Mouse (Mus musculus) kidney, embryonic 16.5 days (tissue): Measurements from ENCODE around the gene Mxd3. TPM values are rescaled to one million over a fixed set of nuclear protein-coding genes. Genes with fewer than 3 reads are reported as not detected.

Source experiments
- ATAC-seq: fragments of 200-750 bp; cut with Nextera tagmentation; 2 replicates; pipeline ENCODE4 v1.8.0; 2017; ENCODE audit warnings: moderate TSS enrichment; ENCODE audit not compliant: low FRiP score, low TSS enrichment
- H3K27ac ChIP-seq: fragments of 300-500 bp; sonication (generic); 2 replicates; pipeline ENCODE4 v1.5.1; 2014; ENCODE audit warnings: low read length
- H3K27me3 ChIP-seq: fragments of 300-500 bp; sonication (generic); 2 replicates; pipeline ENCODE4 v1.6.1; 2014; ENCODE audit warnings: low read length, control low read depth, mixed read lengths; ENCODE audit not compliant: insufficient read depth
- H3K36me3 ChIP-seq: fragments of 300-500 bp; sonication (generic); 2 replicates; pipeline ENCODE4 v1.6.1; 2014; ENCODE audit warnings: low read length, control low read depth, mixed read lengths; ENCODE audit not compliant: insufficient read depth
- H3K4me1 ChIP-seq: fragments of 300-500 bp; sonication (generic); 2 replicates; pipeline ENCODE4 v1.6.1; 2014; ENCODE audit warnings: low read length, control low read depth, mixed read lengths; ENCODE audit not compliant: insufficient read depth
- H3K4me2 ChIP-seq: fragments of 300-500 bp; sonication (generic); replicated peaks from 2 replicates; pipeline ENCODE4 v1.6.1; 2014; ENCODE audit warnings: low read depth, low read length
- H3K4me3 ChIP-seq: fragments of 300-500 bp; sonication (generic); 2 replicates; pipeline ENCODE4 v1.5.1; 2014; ENCODE audit warnings: mild to moderate bottlenecking, low read length
- H3K9ac ChIP-seq: fragments of 300-500 bp; sonication (generic); replicated peaks from 2 replicates; pipeline ENCODE4 v1.6.1; 2014; ENCODE audit warnings: low read length
- H3K9me3 ChIP-seq: fragments of 300-500 bp; sonication (generic); 2 replicates; pipeline ENCODE4 v1.6.1; 2016; ENCODE audit warnings: low read length, control low read depth
- WGBS: fragments of 180-500 bp; shearing (Covaris S2); extraction: QIAGEN DNeasy Blood & Tissue Kit; methylation state at CpG from one replicate; pipeline ENCODE4 v1.1.7; 2014; 5-methylcytosine and 5-hydroxymethylcytosine counted together
- polyA plus RNA-seq: library from polyadenylated mRNA; unstranded; fragments of >200 nt; fragmentation: Nextera tagmentation; extraction: Ambion mirVana; gene quantifications from 2 replicates; pipeline ENCODE4 v1.2.1, GENCODE M21; 2015

Gene Mxd3
- polyA plus RNA-seq, 1 experiment from 2014 or later: 37.6 TPM

GRCm38 (mm10) chr13:55322130-55322825 lies 7.3 kb downstream of the Mxd3 start:
- H3K36me3 ChIP-seq: peaks cover 49% of the 10 kb centered on the region
- H3K27me3 ChIP-seq: no peaks in the 10 kb centered on the region
- peaks cover 35% of the 10 kb centered on the region for H3K4me1 ChIP-seq
- peak overlapping the region; percentile 80 for H3K4me2 ChIP-seq
- peak overlapping the region; percentile 85 for H3K4me3 ChIP-seq
- ATAC-seq: no peak; the same call in 1 of the 2 replicates
- no peaks in the 10 kb centered on the region for H3K9me3 ChIP-seq
- WGBS: 1% methylated on average over 31 of the region's 31 CpGs
- H3K9ac ChIP-seq: peak overlapping the region; percentile 89
- peak overlapping the region; percentile 86 for H3K27ac ChIP-seq

DNA sequence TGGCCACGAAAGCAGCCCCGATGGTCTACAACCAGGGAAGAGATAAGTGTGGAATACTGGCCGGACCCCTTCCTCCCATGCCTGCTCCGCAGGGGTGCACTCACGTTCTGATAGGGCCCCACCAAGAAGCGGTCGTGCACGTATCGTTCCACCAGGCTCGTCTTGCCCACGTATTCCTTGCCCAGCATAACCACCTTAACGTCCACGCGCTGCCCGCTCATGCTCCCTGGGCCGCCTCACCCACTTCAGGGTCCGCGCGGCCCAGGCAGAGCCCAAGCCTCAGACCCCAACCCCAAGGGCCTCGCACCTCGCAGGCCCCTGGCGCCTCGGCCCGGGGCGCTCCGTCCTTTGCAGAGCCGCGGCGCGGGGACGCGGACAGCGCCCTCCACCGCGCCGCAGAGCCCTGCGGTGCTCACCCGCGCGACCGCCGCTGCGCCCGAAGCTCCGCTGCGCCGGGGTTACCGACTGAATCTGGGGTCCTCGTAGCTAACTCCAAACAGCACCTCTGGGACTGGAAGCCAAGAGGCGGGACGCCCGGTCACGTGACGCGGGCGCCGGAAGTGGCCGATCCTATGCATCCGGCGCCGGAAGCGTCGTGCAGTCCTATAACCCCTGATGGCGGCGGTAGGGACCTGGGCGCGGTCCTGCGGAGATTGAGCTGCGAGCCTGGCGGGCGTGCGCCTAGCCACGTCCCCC lies 8.0 kb downstream of the Mxd3 start, which contains the start of gene Rab24:
Gene Rab24 (minus strand): TSS at position 513 of the 696 bp plus-strand sequence.
- peaks cover 53% of the 10 kb centered on the region for H3K36me3 ChIP-seq
- peak within 1 kb of the TSS; percentile 85 for H3K4me3 ChIP-seq
- H3K27me3 ChIP-seq: no peaks in the 10 kb centered on the region
- peak within 1 kb of the TSS; percentile 86 for H3K27ac ChIP-seq
- peak within 1 kb of the TSS; percentile 89 for H3K9ac ChIP-seq
- WGBS: under 1% methylated on average over 73 of the region's 73 CpGs
- peak within 1 kb of the TSS; percentile 80 for H3K4me2 ChIP-seq
- H3K9me3 ChIP-seq: no peaks in the 10 kb centered on the region
- peak; percentile 88 for ATAC-seq
- peaks cover 32% of the 10 kb centered on the region for H3K4me1 ChIP-seq

DNA sequence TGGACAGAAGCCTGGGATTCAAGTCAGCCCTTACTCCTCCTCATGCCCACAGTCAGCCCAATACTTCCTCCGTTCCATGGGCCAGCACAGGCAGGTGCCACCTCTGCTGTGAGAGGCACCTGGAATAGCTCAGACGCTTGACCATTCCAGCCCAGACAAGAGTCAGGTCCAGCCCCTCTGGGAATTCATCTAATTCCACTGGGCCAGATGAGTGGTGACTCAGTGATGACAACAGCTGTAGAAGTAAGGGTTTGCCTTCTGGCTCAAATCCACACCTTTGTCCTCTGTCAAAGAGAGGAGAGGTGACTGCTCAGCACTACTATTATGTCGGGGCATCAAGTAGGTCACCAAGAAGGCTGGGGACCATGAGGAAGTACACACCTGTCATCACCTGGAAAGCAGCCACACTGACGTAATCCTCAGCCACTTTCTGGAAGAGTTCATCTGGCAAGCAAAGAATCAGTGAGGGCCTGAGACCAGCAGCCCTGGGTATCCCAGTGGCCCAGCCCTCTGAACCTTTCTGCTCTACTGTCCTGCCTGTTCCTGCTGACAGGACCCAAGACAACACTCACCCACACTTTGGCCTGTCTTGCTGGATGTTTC lies 9.6 kb downstream of the Mxd3 start, which contains the start of gene Prelid1:
Gene Prelid1 (plus strand): TSS at position 570 of the 603 bp plus-strand sequence.
- peaks cover 43% of the 10 kb centered on the region for H3K36me3 ChIP-seq
- H3K27ac ChIP-seq: peak within 1 kb of the TSS; percentile 73
- peak within 1 kb of the TSS; percentile 85 for H3K4me3 ChIP-seq
- H3K4me2 ChIP-seq: peak within 1 kb of the TSS; percentile 80
- no peaks in the 10 kb centered on the region for H3K27me3 ChIP-seq
- WGBS: 83% methylated on average over 4 of the region's 4 CpGs
- H3K9ac ChIP-seq: peak within 1 kb of the TSS; percentile 89
- no peak for ATAC-seq
- no peaks in the 10 kb centered on the region for H3K9me3 ChIP-seq
- H3K4me1 ChIP-seq: peaks cover 27% of the 10 kb centered on the region

GRCm38 (mm10) chr13:55318351-55318750 lies 11.3 kb downstream of the Mxd3 start:
- Histone ChIP-seq H3K4me3 (no peak overlapping the region), H3K9me3 (no peaks in the 10 kb centered on the region), H3K27me3 (no peaks in the 10 kb centered on the region), H3K9ac (no peak overlapping the region), H3K36me3 (peaks cover 46% of the 10 kb centered on the region), H3K4me2 (no peak overlapping the region), H3K27ac (no peak overlapping the region), H3K4me1 (peaks cover 18% of the 10 kb centered on the region)
- no peak for ATAC-seq
- WGBS: 80% methylated on average over 3 of the region's 3 CpGs

DNA sequence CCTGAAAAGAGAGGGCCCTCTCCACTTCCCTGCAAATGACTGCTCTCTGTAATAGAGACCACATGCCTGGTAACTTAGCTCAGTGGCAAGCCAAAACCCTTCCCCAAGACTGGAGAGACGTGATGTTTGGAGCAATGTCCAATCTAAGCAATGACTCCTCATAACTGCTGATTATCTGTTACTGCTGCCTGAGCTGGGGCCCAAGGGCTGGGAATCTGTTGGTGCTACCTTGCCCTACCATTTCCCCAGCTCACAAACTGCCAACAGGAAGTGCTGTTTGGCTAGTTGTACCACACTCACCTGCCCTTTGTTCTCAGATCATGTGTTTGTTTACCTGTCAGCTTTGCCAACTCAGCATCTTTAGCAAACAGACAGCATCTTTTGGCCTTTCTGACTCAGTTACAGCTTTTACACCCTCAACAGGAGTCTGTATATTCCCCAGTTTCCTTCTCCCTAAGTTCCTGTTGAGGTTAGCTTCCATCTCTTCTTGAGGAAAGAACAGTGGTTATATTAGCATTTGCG lies 14.7 kb downstream of the Mxd3 start:
- no peak for ATAC-seq
- H3K36me3 ChIP-seq: peaks cover 68% of the 10 kb centered on the region

GRCm38 (mm10) chr13:55313051-55313450 lies 16.6 kb downstream of the Mxd3 start:
- Histone ChIP-seq H3K9me3 (no peaks in the 10 kb centered on the region), H3K4me2 (no peak overlapping the region), H3K36me3 (peaks cover 66% of the 10 kb centered on the region), H3K9ac (no peak overlapping the region), H3K27ac (no peak overlapping the region), H3K27me3 (no peaks in the 10 kb centered on the region), H3K4me3 (no peak overlapping the region), H3K4me1 (no peaks in the 10 kb centered on the region)
- no peak for ATAC-seq
- WGBS: 59% methylated on average over 9 of the region's 9 CpGs

More for the DNA sequence above, 14.7 kb downstream of the Mxd3 start:
- Histone ChIP-seq H3K27me3 (no peaks in the 10 kb centered on the region), H3K27ac (no peak overlapping the region), H3K4me2 (no peak overlapping the region), H3K4me1 (no peaks in the 10 kb centered on the region), H3K4me3 (no peak overlapping the region), H3K9me3 (no peaks in the 10 kb centered on the region), H3K9ac (no peak overlapping the region)
- WGBS: 94% methylated on average over 2 of the region's 2 CpGs

- 87% methylated on average over 8 of the region's 8 CpGs for WGBS
- peaks cover 72% of the 10 kb centered on the region for H3K36me3 ChIP-seq
Observed at GRCm38 (mm10) chr13:55312028-55312630, 17.5 kb downstream of the Mxd3 start.

DNA sequence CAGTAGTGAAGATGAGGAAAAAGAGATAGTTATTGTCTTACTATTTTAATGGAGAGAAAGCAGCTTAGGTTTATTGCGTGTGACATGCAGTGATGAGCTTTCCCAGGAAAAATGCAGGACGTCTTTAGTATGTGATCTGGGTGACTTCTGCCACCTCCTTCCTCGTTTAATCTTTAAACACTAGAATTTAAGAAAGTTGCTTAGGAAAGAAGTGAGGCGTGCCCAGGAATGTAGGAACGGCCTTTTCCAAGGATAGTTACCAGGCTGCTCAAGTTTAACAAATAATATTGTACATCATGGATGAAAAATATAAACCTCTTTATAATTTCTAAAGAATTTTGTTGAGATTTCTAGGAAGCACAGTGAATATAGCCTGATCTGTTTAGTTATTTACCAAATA lies 28.7 kb downstream of the Mxd3 start:
- H3K36me3 ChIP-seq: peaks cover 63% of the 10 kb centered on the region
- no peak overlapping the region for H3K4me3 ChIP-seq

More at GRCm38 (mm10) chr13:55312028-55312630, 17.5 kb downstream of the Mxd3 start:
- H3K9me3 ChIP-seq: no peaks in the 10 kb centered on the region
- no peaks in the 10 kb centered on the region for H3K27me3 ChIP-seq
- H3K9ac ChIP-seq: no peak overlapping the region
- no peak overlapping the region for H3K4me2 ChIP-seq
- H3K27ac ChIP-seq: no peak overlapping the region
- no peak for ATAC-seq
- no peaks in the 10 kb centered on the region for H3K4me1 ChIP-seq
- no peak overlapping the region for H3K4me3 ChIP-seq

DNA sequence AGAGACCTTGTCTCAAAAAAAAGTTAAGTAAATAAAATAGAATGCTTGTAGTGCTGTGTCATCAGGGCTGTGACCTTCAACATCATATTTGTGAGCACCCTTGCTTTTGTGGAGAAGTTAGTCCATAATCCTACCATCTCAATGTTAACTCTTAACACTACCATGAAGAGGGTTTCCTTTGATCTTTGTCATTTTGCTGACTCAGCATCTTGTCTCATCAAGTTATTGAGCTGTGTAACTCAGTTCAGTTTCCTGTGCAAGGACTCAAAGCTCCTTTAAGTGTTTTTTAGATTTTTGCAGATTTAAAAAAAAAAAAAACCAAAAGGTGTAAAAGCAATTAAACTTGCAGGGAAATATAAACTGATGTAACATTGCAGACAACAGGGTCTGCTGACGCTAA lies 32.9 kb downstream of the Mxd3 start:
- Histone ChIP-seq H3K36me3 (peaks cover 58% of the 10 kb centered on the region), H3K27me3 (no peaks in the 10 kb centered on the region), H3K27ac (no peak overlapping the region), H3K4me2 (no peak overlapping the region), H3K9ac (no peak overlapping the region), H3K4me3 (no peak overlapping the region), H3K4me1 (no peaks in the 10 kb centered on the region), H3K9me3 (no peaks in the 10 kb centered on the region)
- 90% methylated on average over 1 of the region's 1 CpGs for WGBS
- no peak for ATAC-seq

More for the DNA sequence above, 28.7 kb downstream of the Mxd3 start:
- Histone ChIP-seq H3K9me3 (no peaks in the 10 kb centered on the region), H3K4me1 (no peaks in the 10 kb centered on the region), H3K4me2 (no peak overlapping the region), H3K9ac (no peak overlapping the region), H3K27me3 (no peaks in the 10 kb centered on the region), H3K27ac (no peak overlapping the region)
- ATAC-seq: no peak
- 71% methylated on average over 5 of the region's 5 CpGs for WGBS
